Mouse (Mus musculus) forebrain, postnatal 0 days (tissue): ENCODE data around the gene Btn2a2. TPM values are rescaled to one million over a fixed set of nuclear protein-coding genes. Genes with fewer than 3 reads are reported as not detected.

ENCODE experiments used
- ATAC-seq: fragments of 200-750 bp; cut with Nextera tagmentation; 2 replicates; pipeline ENCODE4 v1.8.0; 2017; ENCODE audit warnings: mild to moderate bottlenecking, moderate library complexity
- DNase-seq: peaks from one replicate; pipeline ENCODE4 v3.0.0-alpha.2; 2015
- H3K27ac ChIP-seq: fragments of 300-500 bp; sonication (generic); 2 replicates; pipeline ENCODE4 v1.5.1; 2014; ENCODE audit warnings: low read depth, mild to moderate bottlenecking, antibody characterized with exemption, low read length, moderate library complexity, mixed read lengths
- H3K27me3 ChIP-seq: fragments of 300-500 bp; sonication (generic); 2 replicates; pipeline ENCODE4 v1.6.1; 2014; ENCODE audit warnings: mild to moderate bottlenecking, low read length, mixed read lengths; ENCODE audit not compliant: insufficient read depth
- H3K36me3 ChIP-seq: fragments of 300-500 bp; sonication (generic); 2 replicates; pipeline ENCODE4 v1.6.1; 2014; ENCODE audit warnings: mild to moderate bottlenecking, moderate library complexity; ENCODE audit not compliant: insufficient read depth
- H3K4me1 ChIP-seq: fragments of 300-500 bp; sonication (generic); 2 replicates; pipeline ENCODE4 v1.6.1; 2014; ENCODE audit warnings: antibody characterized with exemption; ENCODE audit not compliant: insufficient read depth
- H3K4me2 ChIP-seq: fragments of 300-500 bp; sonication (generic); 2 replicates; pipeline ENCODE4 v1.6.1; 2014; ENCODE audit warnings: low read depth, mild to moderate bottlenecking, moderate library complexity
- H3K4me3 ChIP-seq: fragments of 300-500 bp; sonication (generic); 2 replicates; pipeline ENCODE4 v1.5.1; 2014; ENCODE audit warnings: low read depth, low read length, mixed read lengths
- H3K9ac ChIP-seq: fragments of 300-500 bp; sonication (generic); 2 replicates; pipeline ENCODE4 v1.6.1; 2014; ENCODE audit warnings: mild to moderate bottlenecking
- H3K9me3 ChIP-seq: fragments of 300-500 bp; sonication (generic); 2 replicates; pipeline ENCODE4 v1.6.1; 2016; ENCODE audit warnings: low read length
- CTCF ChIP-seq: sonication (generic); IDR thresholded peaks from 2 replicates; pipeline ENCODE4 v1.5.1; 2016; ENCODE audit warnings: antibody characterized with exemption, control low read depth, low read depth
- WGBS: fragments of 180-500 bp; shearing (Covaris S2); extraction: QIAGEN DNeasy Blood & Tissue Kit; methylation state at CpG from one replicate; pipeline ENCODE4 v1.1.7; 2014; 5-methylcytosine and 5-hydroxymethylcytosine counted together
- polyA plus RNA-seq: library from polyadenylated mRNA; unstranded; fragments of >200 nt; fragmentation: Nextera tagmentation; extraction: Ambion mirVana; gene quantifications from 2 replicates; pipeline ENCODE4 v1.2.1, GENCODE M21; 2015
- total RNA-seq: library from RNA; depleted of rRNA; stranded (reverse); fragments of >200 nt; gene quantifications from 2 replicates; pipeline ENCODE4 v1.2.3, GENCODE M21; 2014

Gene Btn2a2
- total and polyA plus RNA-seq, 2 experiments from 2014 or later: not detected

DNA sequence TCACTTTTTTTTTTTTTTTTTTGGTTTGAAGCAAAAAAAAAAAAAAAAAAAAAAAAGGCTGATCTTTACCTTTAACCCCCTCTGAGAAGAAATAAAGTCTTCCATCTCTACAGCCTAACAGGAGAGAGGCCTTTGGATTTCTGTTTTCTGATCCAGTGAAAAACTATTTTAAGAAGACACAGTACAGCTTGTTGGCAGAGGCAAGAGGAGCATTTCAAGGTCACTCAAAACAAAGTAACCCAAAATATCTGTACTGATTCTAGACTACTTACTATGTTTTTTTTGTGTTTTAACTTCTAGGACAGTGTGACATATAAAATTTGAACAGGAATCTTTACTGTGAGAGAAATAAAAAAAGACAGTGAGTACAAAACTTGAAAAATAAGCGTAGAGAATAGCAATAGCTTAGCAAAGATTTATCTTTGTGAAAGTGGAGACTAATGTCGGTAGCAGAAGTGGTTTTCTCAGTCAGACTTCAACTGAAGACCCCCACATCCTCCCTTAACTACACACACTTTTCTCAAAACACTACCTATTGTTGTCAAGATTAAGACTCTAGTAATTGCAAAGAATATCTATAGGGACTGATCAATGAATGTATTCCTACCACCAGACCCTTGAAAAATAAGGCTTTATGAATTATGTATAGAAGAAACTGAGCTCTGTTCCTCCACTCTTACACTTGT, 41.0 kb upstream of the Btn2a2 start:
- peaks cover 20% of the 10 kb centered on the region for H3K4me1 ChIP-seq
- WGBS: 35% methylated on average over 2 of the region's 2 CpGs
- no peaks in the 10 kb centered on the region for H3K9me3 ChIP-seq
- ATAC-seq (no peak), DNase-seq (no peak)
- peak overlapping the region; percentile 98 for H3K27ac ChIP-seq
- peak overlapping the region; percentile 68 for H3K4me3 ChIP-seq
- H3K27me3 ChIP-seq: no peaks in the 10 kb centered on the region
- peak overlapping the region; percentile 72 for H3K4me2 ChIP-seq
- no peaks in the 10 kb centered on the region for H3K36me3 ChIP-seq
- peak overlapping the region; percentile 82 for H3K9ac ChIP-seq
- no peak for TF ChIP-seq CTCF

DNA sequence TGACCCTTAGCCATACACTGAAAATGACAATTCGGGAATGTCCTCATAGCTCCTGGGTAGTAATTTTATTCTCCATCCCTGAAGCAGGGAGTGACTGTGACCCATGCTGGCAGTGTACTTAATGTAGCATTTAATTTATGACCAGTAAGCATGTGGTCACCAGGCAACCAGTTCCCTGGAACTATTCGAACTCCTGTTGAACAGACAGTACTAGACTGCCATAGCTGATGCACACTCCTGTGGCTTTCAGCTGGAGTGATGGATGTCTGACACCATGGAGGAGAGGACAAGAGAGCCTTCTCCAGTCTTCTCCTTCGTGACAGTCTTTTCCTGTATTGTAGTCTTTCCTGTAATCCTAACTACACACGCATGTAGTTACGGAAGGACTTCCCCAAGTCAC, 40.3 kb upstream of the Btn2a2 start:
- no peak for DNase-seq
- Histone ChIP-seq H3K36me3 (no peaks in the 10 kb centered on the region), H3K27me3 (no peaks in the 10 kb centered on the region), H3K4me2 (no peak overlapping the region), H3K9me3 (no peaks in the 10 kb centered on the region), H3K27ac (no peak overlapping the region), H3K4me3 (no peak overlapping the region), H3K4me1 (peaks cover 17% of the 10 kb centered on the region), H3K9ac (no peak overlapping the region)
- TF ChIP-seq CTCF: no peak
- WGBS: 79% methylated on average over 5 of the region's 5 CpGs
- ATAC-seq: no peak

DNA sequence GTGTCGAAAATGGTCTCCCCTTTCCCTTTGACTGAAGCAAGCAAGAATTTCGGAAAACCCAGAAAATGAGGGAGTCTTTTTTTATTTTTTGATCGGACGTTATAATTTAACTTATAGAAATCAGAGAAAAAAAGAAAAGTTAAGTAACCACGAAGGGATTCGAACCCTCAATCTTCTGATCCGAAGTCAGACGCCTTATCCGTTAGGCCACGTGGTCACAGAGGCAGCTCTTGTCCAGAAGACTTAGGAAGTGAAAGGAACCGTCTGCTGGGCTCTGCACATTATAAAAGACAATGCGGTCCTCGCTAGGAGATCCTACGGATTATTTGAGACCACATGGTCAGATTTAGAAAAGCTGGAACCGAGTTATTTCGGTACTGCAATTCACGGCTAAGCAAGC, 37.7 kb upstream of the Btn2a2 start:
- H3K27ac ChIP-seq: peak overlapping the region; percentile 71
- H3K36me3 ChIP-seq: no peaks in the 10 kb centered on the region
- no peaks in the 10 kb centered on the region for H3K27me3 ChIP-seq
- H3K4me1 ChIP-seq: no peaks in the 10 kb centered on the region
- DNase-seq (peak; percentile 98), ATAC-seq (peak; percentile 54)
- under 1% methylated on average over 17 of the region's 17 CpGs for WGBS
- H3K4me2 ChIP-seq: peak overlapping the region; percentile 55
- no peaks in the 10 kb centered on the region for H3K9me3 ChIP-seq
- peak overlapping the region; percentile 56 for H3K9ac ChIP-seq
- no peak for TF ChIP-seq CTCF
- peak overlapping the region; percentile 50 for H3K4me3 ChIP-seq

- Histone ChIP-seq H3K36me3 (no peaks in the 10 kb centered on the region), H3K4me3 (peak overlapping the region; percentile 50), H3K4me1 (no peaks in the 10 kb centered on the region), H3K9ac (no peak overlapping the region), H3K27me3 (no peaks in the 10 kb centered on the region), H3K4me2 (peak overlapping the region; percentile 55), H3K9me3 (no peaks in the 10 kb centered on the region), H3K27ac (no peak overlapping the region)
- DNase-seq (no peak), ATAC-seq (no peak)
- WGBS: 2% methylated on average over 10 of the region's 10 CpGs
- no peak for TF ChIP-seq CTCF
Measured at GRCm38 (mm10) chr13:23525901-23526300, 37.2 kb upstream of the Btn2a2 start.

DNA sequence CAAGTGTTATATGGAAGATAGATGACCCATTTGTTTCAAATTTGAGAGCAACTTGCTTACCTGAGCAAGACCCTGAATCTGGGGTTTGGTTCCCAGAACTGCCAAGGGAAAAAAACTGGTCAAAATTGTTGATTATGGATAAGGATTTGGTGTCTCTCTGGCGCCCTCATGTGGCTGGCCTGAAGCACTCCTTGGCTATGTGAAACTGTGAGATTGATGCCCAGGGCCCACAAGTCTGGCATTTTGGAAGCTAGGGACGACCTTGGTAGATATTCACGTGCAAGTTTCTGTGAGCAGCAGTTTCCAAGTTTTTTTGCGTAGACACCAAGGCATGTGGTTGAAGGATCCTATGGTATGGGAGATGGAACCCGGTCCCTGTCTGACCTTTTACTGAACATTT, 36.0 kb upstream of the Btn2a2 start:
- DNase-seq (peak; percentile 86), ATAC-seq (peak; percentile 44)
- WGBS: 9% methylated on average over 5 of the region's 5 CpGs
- Histone ChIP-seq H3K27ac (no peak overlapping the region), H3K36me3 (no peaks in the 10 kb centered on the region), H3K4me2 (no peak overlapping the region), H3K27me3 (no peaks in the 10 kb centered on the region), H3K4me3 (no peak overlapping the region), H3K9me3 (no peaks in the 10 kb centered on the region), H3K9ac (no peak overlapping the region), H3K4me1 (no peaks in the 10 kb centered on the region)
- TF ChIP-seq CTCF: peak; percentile 92

- DNase-seq (no peak), ATAC-seq (no peak)
- H3K4me3 ChIP-seq: no peak overlapping the region
- H3K4me1 ChIP-seq: no peaks in the 10 kb centered on the region
- no peaks in the 10 kb centered on the region for H3K36me3 ChIP-seq
- TF ChIP-seq CTCF: no peak
- 46% methylated on average over 5 of the region's 5 CpGs for WGBS
- no peak overlapping the region for H3K27ac ChIP-seq
- no peaks in the 10 kb centered on the region for H3K27me3 ChIP-seq
- no peak overlapping the region for H3K4me2 ChIP-seq
- H3K9ac ChIP-seq: no peak overlapping the region
- no peaks in the 10 kb centered on the region for H3K9me3 ChIP-seq
Measured at GRCm38 (mm10) chr13:23523976-23524375, 35.3 kb upstream of the Btn2a2 start.

GRCm38 (mm10) chr13:23521703-23522102, 33.0 kb upstream of the Btn2a2 start:
- ATAC-seq (no peak), DNase-seq (peak; percentile 75)
- 1% methylated on average over 14 of the region's 14 CpGs for WGBS
- Histone ChIP-seq H3K4me1 (no peaks in the 10 kb centered on the region), H3K27ac (no peak overlapping the region), H3K36me3 (no peaks in the 10 kb centered on the region), H3K9ac (no peak overlapping the region), H3K4me3 (no peak overlapping the region), H3K4me2 (peak overlapping the region; percentile 18; the same call in 1 of the 2 replicates), H3K27me3 (no peaks in the 10 kb centered on the region), H3K9me3 (no peaks in the 10 kb centered on the region)
- no peak for TF ChIP-seq CTCF
